Mouse (Mus musculus) cerebellum, postnatal 14 days (tissue): ENCODE measurements around the gene Rpl41.
A peak's percentile ranks its signal among the peaks of the same experiment; 100 is the strongest.
"Not testable (repeated sequence)": the region's sequence is repeated elsewhere in the genome, so short reads cannot be mapped to it uniquely, and the experiment has no call there.

Experiments used
- DNase-seq, 2 experiments: peaks; one replicate each; pipeline ENCODE4 v3.0.0; 2021; ENCODE audit warnings: mixed read lengths in 2 of 2

The Rpl41 gene

DNA sequence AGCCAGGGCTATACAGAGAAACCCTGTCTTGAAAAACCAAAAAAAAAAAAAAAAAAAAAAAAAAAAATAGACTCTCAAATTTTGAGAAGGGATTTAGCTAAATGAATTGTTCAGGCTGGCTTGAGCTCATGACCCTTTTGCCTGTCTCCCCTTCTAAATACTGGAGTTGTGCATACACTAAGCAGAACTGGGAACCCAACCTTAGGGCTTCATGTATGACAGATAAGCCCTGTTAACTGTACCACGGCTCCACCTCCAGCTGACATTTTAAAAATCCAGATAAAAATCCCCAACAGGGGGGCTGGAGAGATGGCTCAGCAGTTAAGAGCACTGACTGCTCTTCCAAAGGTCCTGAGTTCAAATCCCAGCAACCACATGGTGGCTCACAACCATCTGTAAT, 6.5 kb upstream of the Rpl41 start:
- DNase-seq: not testable (repeated sequence)

DNA sequence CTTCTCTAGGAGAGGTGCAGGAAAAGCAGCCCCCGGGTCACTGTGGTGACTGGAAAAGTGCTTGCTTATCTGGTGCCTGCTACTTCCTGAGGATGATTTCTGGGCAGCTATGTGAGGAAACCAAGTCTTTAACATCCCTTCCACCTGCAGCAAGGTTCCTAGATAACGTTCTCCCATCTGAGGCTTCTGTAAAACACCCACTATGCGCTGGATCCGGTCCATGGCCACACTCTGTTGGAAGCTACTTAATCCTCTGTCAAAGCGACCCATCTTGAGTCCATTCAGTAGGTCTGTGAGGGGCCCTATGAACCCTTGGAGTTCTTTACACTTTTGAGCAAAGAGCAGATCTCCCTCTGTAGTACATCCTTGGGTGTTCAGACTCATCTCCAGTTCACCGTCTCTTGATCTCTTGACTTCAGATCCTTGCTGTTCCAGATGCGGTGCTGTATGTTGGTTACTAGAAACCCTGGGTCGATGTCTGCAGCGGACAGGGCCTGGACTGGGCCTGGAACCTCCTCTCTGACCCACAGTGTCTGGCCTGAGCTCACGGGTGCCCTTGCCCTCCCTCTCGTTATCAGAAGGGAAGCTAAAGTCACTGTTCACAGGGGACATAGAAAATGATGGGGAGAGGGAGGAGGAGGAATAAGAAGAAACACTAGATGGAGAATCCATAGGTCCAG, 1.2 kb upstream of the Rpl41 start:
- DNase-seq: not testable (repeated sequence)

DNA sequence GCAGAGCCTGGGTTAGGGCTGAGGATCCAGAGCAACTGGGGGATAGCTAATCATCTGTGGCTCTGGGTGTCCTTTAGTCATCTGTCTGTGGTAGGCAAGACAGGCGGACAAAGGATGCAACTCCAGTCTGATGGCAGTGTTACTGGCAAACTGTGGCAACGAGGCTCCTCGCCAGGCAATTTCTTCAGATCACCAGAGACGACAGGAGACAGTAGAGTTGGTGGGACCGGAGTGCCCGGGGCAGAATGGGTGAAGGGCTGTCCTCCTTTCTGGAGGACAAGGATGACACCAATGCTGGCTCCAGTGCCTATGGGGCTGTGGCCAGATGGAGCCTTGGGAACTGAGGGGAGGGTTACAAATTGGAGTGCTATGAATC, 565 bp upstream of the Rpl41 start:
- DNase-seq: peak; percentile 60 to 67

DNA sequence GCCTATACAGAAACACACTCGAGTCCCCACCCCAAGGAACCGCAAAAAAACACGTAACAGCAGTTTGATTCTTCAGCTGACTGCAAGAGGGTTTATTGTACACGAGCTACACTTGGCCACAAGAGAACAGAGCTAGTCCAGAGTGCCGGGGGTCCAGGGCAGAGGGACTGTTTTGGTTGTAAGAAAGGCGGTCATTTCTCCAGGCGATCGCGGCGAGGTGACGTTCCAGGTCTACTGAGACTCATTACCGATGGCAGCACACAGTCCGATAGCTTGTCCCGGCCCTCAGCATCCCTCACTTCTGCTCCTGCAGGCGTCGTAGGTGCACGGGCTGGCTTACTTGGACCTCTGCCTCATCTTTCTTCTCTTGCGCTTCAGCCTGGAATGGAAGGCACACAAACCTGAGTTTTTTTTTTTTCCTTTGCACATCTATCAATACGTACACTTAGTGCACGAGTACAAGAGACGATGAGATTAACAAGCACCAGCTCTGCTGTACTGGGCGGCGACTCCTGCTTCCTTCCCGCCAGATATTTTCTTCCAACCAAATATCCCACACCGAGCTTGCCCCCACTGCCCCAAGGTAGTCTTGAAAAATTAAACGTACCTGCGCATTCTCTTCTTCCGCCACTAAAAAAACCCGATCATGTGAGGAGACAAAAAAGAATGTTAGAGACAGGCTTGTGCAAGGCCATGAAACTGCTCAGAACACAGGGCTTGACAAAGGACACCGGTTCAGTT, 884 bp downstream of the Rpl41 start:
- peak; percentile 38 to 49 for DNase-seq

DNA sequence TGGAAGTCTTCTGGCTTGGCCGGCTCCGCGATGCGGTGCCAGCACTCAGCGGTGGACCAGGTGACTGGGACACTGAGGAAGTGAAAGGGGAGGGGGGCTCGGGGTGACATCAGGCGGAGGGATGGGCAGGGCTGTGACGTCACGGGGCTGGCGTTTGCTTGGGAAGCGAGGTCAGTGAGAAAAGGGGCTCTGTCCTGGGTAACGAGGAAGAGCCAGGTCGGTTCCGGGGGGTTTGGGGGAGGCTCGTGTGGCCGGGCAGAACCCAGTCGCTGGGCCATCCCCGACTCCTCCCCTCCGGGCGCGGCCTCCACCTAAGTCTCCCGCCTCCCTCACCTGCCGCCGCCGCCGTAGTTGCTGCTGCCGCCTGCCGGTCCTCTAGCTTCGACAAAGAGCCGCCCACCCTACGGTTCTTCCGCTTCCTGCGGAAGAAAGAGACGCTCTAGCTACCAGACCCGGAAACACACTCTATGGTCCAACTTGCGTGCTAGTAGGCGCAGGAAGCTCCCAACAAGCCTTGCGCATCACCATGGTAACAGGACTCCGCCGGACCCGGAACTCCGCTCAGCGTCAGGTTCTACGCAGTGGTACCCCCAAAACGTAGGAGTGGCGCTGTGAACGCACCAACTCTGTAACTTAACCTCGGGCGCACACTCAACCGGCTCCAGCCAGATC, 1.6 kb downstream of the Rpl41 start, which contains the start of gene Zc3h10:
Gene Zc3h10 (minus strand): TSS at position 414 of the 672 bp plus-strand sequence.
- DNase-seq: peak; percentile 94

DNA sequence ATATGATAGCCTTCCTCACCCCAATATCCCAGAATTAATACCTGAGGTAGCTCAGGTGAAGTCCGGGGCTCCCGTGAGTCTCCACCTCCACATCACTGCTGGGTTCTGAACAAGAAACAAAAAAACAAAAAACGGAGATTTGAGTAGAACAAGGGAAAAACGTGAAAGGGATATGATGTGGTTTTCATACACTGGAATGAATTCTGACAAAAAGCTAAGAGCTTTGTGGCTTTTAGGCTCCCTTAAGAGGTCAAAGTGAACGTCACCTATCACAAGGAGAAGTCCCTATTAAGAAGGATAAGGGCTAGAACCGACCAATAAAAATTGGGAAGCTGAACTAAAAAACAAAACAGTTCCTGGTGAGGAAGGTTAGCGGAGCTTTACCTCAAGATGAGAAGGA, 2.3 kb downstream of the Rpl41 start:
- DNase-seq: no peak

DNA sequence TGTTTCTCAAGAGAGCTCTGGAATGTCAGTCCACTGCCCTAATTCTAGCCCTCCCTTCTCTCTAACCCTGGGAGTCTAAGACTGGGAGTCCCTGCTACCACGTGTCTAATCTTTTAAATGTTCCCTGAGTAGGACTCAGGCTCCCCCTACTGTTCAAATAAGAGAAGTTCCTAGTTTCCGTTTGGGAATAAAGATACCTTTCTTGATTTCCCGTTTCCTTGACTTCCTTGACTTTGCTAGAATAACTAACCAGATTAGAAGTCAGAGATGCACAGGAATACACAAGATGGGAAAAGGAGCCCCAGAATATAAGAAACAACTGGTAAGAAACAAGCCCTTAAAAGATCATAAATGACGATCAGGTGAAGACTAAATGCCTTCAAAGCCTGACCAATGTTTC, 2.7 kb downstream of the Rpl41 start:
- DNase-seq: peak in 1 of 2 experiments; percentile 43

DNA sequence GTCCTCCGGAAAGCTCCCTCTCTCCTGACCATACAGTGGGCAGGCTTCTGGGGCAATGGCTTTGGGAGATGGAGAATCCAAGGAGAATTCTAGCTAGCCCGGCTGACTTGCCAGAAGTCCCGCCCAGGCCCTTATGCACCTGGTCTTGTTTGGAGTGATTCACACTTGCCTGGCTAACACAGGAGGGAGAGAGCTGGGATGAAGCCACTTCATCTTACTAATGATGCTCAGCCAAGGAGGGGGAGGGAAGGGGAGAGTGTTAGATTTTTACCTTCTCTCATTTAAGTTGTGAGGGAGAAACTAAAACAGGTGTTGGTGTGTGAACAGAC, 3.6 kb downstream of the Rpl41 start:
- no peak for DNase-seq

DNA sequence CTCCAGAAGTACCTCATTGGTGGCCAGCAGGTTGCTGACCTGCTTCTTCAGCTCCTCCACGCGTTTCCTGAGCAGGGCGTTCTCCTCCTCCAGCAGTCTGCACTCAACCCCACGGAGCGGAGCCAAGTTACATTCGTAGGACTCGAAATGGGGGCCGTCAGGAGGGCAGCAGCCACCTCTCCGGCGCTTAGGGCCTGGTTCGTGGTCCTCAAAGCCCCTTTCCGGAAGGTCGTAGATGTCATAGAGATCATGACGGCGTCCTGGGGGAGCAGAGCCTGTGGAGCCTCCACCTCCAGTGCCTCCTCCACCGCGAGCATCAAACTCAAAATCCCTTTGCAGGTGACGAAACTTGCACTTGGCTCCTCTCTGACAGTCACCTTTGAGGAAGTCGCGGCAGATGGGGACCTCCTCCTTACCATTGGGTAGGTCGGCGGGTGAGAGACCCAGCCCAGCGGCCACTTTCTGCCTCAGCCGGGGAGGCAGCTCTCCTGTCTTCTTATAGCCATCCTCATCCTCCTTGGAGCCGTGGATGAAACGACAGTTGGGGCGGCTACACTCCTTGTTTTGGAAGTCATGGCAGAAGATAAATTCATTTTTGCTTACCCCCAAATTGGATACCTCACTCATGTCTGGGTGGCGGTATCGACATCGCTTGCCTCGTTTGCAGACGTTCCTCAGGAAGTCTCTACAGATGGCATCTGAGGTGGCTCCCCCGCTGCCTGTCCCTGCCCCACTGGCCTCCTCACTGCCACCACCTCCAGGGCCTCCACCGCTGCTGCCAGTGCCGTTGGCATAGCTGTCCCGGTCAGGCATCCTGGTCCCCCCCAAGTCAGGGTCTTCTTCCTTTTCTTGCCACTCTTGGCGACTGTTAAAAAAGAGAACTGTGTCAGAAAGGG, 4.2 kb downstream of the Rpl41 start:
- no peak for DNase-seq

DNA sequence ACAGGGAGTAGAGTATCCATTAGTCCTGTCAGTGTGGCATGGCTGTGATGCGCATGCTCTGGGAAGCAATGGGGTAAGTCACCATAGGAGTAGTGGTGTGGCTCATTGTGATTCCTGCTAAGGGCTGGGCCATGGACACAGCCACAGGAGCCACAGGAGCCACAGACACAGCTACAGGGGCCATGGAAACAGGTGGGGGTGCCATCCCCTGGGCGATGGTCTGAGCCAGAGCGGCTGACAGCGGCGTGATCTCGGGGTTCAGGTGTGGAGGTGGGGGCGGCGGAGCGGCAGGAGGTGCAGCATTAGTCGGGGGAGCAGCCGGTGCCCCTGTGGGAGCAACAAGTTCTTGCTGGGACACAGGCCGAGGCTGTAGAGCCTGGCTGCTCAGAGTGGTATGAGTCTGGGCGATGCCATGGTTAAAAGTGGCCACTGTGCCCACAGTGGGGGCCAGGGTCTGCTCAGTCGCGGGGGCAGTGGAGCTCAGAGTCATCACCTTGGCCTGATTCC, 4.9 kb downstream of the Rpl41 start:
- no peak for DNase-seq

DNA sequence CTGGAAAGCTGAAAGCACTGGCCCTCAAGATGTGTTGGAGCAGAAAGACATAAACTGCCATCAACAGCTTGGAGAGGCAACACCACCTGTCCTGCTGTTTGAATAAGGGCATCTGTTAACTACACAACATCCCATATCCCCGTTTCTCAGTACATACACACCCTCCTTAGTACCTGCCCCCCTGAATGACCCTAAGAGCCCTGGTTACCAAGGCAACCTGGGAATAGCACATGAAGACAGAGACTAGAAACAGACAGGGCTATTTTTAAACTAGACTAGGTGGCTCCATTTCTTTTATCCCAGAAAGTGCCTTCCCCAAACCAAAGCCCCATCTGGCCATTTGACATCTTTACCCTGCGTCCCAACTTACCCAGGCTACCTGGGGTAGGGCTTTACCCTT, 6.0 kb downstream of the Rpl41 start:
- no peak for DNase-seq

DNA sequence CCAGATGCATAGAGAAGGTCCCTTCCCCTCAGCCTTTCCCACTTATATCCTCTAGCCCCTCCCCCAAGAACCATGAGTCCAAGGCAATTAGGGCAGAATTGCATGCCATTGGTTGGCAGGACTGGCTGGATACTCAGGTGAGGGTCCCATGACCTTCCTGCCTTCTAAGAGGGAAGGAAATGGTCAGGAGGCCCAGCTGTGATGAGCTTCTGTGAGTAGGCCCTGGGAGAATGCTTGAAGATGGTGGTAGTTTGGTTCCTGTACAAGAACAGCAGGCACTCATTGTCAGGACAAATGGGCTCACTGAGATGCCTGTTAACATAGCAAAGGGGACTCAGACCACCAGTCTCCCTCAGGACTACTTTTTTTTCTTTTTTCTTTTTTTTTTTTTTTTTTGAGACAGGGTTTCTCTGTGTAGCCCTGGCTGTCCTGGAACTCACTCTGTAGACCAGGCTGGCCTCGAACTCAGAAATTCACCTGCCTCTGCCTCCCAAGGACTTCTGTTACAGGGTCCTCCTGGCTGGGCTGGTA, 10.7 kb downstream of the Rpl41 start:
- no peak for DNase-seq

DNA sequence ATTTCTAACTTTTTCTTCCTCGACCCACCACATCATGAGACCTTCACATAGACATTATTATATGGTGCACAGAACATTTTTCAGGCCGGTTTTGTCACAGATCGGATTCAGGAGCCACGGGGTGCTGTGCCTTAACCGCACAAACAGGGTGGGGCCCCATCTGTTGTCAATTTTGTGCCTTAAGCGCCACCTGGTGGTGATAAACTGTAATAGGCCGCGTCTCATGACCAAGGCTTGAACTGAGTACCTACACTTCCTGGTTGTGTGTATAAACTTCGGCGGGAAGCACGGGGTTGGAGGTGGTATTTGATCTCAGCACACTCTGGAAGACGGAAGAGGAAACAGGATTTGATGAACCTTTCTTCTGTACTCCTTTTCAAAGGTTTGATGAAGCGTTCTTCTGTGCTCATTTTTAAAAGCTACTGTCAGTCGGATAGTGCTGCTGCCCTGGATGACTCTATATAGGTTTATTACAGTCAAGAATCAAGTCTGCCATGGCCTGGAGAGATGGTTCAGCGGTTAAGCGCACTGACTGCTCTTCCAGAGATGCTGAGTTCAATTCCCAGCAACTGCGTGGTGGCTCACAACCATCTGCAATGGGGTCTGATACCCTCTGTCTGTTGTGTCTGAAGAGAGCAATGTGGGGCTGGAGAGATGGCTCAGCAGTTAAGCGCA, 12.7 kb downstream of the Rpl41 start:
- DNase-seq: peak; percentile 91 to 93

DNA sequence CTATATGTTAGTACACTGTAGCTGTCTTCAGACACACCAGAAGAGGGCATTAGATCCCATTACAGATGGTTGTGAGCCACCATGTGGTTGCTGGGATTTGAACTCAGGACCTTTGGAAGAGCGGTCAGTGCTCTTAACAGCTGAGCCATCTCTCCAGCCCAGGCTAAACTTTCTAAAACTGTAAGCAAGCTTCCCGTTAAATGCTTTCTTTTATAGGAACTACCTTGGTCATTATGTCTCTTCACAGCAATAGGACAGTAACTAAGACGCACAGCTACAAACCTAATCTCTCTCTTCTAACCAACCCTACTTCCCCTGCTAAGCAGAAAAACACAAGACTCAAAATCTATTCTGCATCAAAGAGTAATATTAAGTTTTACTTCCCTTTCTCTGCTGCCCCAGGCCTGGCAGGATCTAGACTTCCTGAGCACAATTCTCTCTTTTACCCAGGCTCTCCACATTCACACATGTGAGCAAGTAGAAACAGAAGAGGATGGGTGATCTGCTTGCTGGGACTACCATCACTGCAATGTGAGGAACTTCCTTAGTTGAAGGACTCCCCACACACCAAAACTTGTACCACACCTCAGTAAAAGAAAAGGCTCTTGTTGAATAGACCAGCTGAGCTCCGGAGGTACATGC, 13.4 kb downstream of the Rpl41 start:
- DNase-seq: no peak

DNA sequence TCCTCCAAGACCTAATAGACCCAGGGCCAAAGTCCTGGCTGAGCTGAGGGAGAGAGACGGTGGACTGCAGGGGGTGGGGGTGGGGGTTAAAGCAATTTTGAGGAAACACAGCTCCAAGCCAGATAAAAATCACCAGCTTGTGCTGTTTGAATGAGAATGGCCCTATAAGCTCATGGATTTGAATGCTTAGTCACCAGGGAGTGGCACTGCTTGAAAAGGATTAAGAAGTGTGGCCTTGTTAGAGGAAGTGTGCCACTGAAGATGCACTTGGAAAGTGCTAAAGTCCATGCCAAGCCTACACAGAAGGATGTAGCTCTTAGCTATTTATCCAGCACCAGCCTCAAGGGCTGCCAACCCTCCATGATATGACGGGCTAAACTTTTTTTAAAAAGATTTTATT, 13.9 kb downstream of the Rpl41 start:
- no peak for DNase-seq

DNA sequence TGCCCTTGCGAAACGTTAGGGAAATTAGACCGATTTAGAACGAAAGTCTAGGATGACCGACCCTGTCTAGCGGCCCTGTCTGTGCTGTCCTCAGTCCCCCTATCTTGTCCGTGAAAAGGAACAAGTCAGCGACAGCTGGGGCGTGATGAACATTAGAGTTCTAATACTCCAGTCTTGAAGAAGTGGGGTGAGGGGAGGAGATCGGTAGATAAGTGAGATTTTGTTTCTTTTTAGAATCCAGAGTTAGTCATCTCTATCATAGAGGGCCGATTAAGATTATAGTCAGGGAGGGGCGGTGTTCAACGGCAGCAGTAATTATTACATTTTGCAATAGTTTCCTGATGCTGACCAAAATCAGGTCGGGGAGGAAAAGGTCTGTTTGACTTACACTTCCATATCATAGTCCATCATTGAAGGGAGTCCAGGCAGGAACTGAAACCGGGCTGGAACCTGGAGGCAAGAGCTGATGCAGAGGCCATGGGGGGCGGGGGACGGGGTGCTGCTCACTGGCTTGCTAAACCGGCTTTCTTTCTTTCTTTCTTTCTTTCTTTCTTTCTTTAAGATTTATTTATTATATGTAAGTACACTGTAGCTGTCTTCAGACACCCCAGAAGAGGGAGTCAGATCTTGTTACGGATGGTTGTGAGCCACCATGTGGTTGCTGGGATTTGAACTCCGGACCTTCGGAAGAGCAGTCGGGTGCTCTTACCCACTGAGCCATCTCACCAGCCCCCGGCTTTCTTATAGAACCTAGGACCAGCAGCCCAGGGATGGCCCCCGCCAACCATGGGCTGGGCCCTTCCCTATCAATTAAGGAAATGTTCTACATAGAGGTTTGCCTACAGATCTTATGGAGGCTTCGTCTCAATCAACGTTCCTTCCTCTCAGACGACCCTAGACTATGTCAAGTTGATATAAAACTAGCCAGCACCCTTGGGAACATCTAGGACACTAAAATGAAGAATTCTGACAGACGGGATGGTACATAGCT, 22.4 kb downstream of the Rpl41 start:
- DNase-seq: no peak

DNA sequence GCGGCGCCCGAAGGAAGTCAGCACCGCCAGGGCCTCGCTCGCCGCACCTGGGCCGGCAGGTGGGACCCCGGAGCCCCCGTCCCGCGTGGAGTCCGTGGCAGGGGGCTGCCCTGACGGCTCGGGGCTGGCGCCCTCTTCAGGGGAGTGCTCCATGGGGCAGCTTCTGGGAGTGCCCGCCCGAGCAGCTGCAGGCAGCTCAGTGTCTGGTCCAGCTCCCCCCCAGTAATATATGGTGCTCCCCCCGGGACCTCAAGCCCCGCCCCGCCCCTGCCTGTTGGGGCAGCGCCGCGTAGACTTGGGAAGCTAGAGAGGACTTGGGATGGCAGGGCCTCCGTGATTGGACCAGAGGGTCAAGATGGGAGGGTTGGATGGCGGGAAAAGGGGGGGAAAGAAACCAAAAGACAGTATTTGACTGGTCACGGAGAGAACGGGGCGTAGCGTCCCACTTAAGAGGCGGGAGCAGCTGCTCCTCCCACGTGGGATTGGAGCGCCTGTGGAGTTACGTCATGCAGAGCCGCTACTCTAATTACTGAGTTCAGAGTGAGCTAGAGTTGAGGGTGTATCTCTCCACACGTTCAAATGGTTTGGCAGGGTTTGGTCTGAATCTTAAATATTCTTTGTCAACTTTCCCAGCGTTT, 23.3 kb downstream of the Rpl41 start, which contains the start of gene Esyt1:
Gene Esyt1 (minus strand): TSS at position 201 of the 638 bp plus-strand sequence.
- DNase-seq: peak; percentile 90 to 91

DNA sequence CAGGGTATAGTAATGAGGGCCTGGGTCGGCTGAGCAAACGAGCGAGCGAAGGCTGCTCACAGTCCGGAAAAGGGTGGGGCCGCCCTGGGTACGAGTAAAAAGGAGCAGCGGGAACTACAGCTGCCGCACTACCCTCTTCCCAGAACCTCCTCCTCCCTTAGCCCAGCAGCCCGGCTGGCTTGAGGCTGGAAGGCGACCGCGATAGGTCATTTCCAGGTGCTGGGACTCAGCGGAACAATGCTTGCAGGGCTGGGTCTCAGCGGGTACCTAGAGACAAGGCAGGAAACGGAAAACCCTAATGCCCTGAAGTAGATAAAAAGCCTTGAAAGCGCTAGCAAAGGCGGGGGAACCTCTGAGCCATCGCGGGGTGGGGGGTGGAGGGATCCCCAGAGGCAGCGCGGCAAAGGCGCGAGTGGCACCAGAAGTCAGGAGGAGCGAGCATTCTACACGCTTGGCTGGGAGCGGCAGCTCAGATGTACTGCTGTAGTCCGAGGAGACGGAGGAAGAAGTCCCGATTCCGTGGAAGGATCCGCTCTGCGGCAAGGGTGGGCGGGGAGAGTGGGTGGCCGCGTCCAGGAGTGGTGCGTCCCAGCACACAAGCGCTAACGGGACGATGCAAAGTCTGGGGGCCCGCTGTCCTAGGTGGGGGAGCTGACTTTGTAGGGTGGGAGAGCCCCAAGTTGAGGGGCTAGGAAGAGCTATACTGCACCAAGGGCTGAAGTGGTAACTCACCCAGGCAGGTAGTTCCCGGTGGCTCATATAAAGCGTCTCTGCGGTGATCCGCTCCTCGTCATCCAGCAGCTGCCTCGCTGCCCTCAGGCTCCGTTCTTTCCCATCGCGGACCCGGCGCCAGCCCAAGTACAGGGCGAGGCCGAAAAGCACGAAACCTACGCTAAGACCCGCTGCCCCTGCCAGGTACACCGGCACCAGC, 24.1 kb downstream of the Rpl41 start:
- peak; percentile 67 to 77 for DNase-seq
